Mouse (Mus musculus): ENCODE measurements at regions not wholly inside any gene's neighbourhood (a gene's known extent, or its start where the extent isn't known, plus 50 kb on each side); places are given as distances from the start of the nearest gene placed in this dataset.

GRCm38 (mm10) chr10:8116821-8117220 is 160.8 kb upstream of the Tab2 start:
- TF ChIP-seq CTCF (IDR thresholded peaks at IDR 0.05 in 2 of 3, conservative IDR thresholded peaks at IDR 0.05 in 1 of 3; ENCODE audit: control insufficient read depth in 1 of 3, insufficient read depth in 1 of 3, low read depth in 2 of 3, low read length in 3 of 3, poor library complexity in 1 of 3, severe bottlenecking in 1 of 3) = no peak
- no peak for TF ChIP-seq GATA1 (IDR thresholded peaks at IDR 0.05; ENCODE audit: low read depth, low read length)
- no peak for TF ChIP-seq SMC3 (IDR thresholded peaks at IDR 0.05; ENCODE audit: low read depth, low read length)
- no peak for TF ChIP-seq ZNF384 (IDR thresholded peaks at IDR 0.05; ENCODE audit: low read depth, low read length)
- TF ChIP-seq ZKSCAN1 (IDR thresholded peaks at IDR 0.05; ENCODE audit: low read depth, low read length) = no peak
- TF ChIP-seq EP300 (IDR thresholded peaks at IDR 0.05; ENCODE audit: low read depth in 1 of 2, low read length in 2 of 2) = no peak
- no peak for TF ChIP-seq CHD2 (IDR thresholded peaks at IDR 0.05; ENCODE audit: low read length)
- no peak for TF ChIP-seq TAL1 (IDR thresholded peaks at IDR 0.05; ENCODE audit: low read length)

All from MEL (cell line).